In the genomic region with DNA sequence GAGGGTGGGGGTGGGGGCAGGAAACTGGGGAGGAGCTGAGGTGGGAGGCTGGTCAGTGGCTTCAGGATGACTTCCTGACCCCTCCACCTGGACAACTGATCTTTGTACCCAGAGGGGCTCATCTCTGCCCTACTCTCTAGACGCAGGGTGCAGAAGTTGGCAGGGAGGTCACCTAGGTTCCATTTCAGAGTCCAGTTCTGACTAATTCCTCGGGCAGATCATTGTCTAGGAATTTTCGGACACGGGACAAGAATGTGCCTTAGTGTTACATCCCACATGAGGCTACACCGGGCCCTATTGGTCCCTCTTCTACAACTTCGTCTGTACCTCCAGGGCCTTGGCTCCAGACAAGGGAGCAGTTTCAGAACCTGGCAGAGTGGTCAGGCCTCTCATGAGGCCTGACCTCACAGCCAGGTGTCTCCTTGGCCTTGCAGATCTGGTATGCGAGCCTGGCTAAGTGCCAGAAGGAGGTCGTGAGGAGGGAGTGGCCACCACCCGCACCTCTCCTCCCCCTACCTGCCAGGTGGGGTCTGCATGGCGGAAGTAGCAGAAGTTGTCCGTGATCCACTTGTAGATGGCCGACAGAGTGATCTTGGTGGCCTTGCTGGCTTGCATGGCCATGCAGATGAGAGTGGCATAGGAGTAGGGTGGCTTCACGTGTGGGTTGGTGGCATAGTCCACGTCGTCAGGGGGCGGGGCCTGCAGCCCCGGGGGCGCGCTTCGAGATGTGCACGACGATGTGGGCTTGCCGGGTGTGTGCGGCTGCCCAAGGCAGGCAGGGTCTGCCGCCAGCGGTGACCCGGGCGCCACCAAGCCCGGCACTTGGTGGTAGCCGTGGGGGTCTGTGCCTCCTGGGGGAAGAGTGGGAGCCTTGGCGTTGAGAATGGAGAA, we compare ENCODE assay signal across 9 mouse cellular contexts. TPM values are rescaled to one million over a fixed set of nuclear protein-coding genes. Genes with fewer than 3 reads are reported as not detected.
DNase-seq lines count a peak whose midpoint lies in the region; ATAC-seq and TF ChIP-seq lines count a peak whose summit lies in the region.
"Had no signal": no experiment of that assay in that cellular context is flagged by ENCODE, and none has a peak within 500 bp of the region (broad histone marks: within the 10 kb centered on the region; RNA-seq: fewer than 3 reads in every experiment).

No protein-coding gene starts in this region.

- ATAC-seq in erythroblast, adult 5-6 weeks (replicated peaks; ENCODE audit: low FRiP score, poor library complexity, severe bottlenecking), result no peak

- H3K27me3 ChIP-seq in erythroblast, embryonic 14.5 days (ENCODE audit: control insufficient read depth), result peaks cover 68% of the 10 kb centered on the region
- H3K27me3 ChIP-seq in embryonic facial prominence, embryonic 10.5 days (replicated peaks; ENCODE audit: low read depth, poor library complexity, severe bottlenecking), result peaks cover 76% of the 10 kb centered on the region
- peaks cover 65% of the 10 kb centered on the region for H3K27me3 ChIP-seq in midbrain, embryonic 10.5 days (ENCODE audit: low read depth, poor library complexity, severe bottlenecking)
- H3K27me3 ChIP-seq in cerebellum, adult 2 months (ENCODE audit: control insufficient read depth, insufficient read depth, low read length), result no peaks in the 10 kb centered on the region; the same call in 1 of the 2 replicates

- no peak for TF ChIP-seq POLR2A in cerebellum, adult 2 months (IDR thresholded peaks at IDR 0.05; ENCODE audit: borderline replicate concordance, insufficient read depth, low read length)

- peak overlapping the region; percentile 2 for H3K4me3 ChIP-seq in erythroblast, embryonic 14.5 days (replicated peaks)
- peak overlapping the region; percentile 69 for H3K4me3 ChIP-seq in embryonic facial prominence, embryonic 10.5 days
- peak overlapping the region; percentile 71 for H3K4me3 ChIP-seq in midbrain, embryonic 10.5 days
- H3K4me3 ChIP-seq in cerebellum, adult 2 months (replicated peaks; ENCODE audit: insufficient read depth, low read depth, low read length), result no peak overlapping the region

- DNase-seq in embryonic facial prominence, embryonic 10.5 days (ENCODE audit: low spot score), result peak; percentile 30
- DNase-seq in kidney, adult 11 months, result peak; percentile 52
- peak; percentile 30 for DNase-seq in midbrain, embryonic 10.5 days (ENCODE audit: low spot score)
- DNase-seq in cerebellum, adult 2 months, result no peak
- no peak for DNase-seq in right cerebral cortex, postnatal 14 days
- no peak for DNase-seq in left cerebral cortex, postnatal 4 days

- H3K36me3 ChIP-seq in erythroblast, embryonic 14.5 days (ENCODE audit: control insufficient read depth), result no peaks in the 10 kb centered on the region
- H3K36me3 ChIP-seq in embryonic facial prominence, embryonic 10.5 days (replicated peaks), result no peaks in the 10 kb centered on the region; the same call in 1 of the 2 replicates
- peaks cover 6% of the 10 kb centered on the region; the same call in 1 of the 2 replicates for H3K36me3 ChIP-seq in midbrain, embryonic 10.5 days

- H3K4me1 ChIP-seq in erythroblast, embryonic 14.5 days (ENCODE audit: control insufficient read depth), result peaks cover 17% of the 10 kb centered on the region
- H3K4me1 ChIP-seq in embryonic facial prominence, embryonic 10.5 days, result peaks cover 91% of the 10 kb centered on the region
- H3K4me1 ChIP-seq in midbrain, embryonic 10.5 days, result peaks cover 93% of the 10 kb centered on the region
- no peaks in the 10 kb centered on the region for H3K4me1 ChIP-seq in cerebellum, adult 2 months (ENCODE audit: control insufficient read depth, insufficient read depth, low read length)

- peaks cover 3% of the 10 kb centered on the region; the same call in 1 of the 2 replicates for H3K9me3 ChIP-seq in erythroblast, embryonic 14.5 days (ENCODE audit: control insufficient read depth, low read length)
- no peaks in the 10 kb centered on the region for H3K9me3 ChIP-seq in embryonic facial prominence, embryonic 10.5 days
- H3K9me3 ChIP-seq in midbrain, embryonic 10.5 days (replicated peaks), result no peaks in the 10 kb centered on the region

- WGBS in embryonic facial prominence, embryonic 10.5 days, result 23% methylated on average over 31 of the region's 31 CpGs
- 24% methylated on average over 31 of the region's 31 CpGs for WGBS in midbrain, embryonic 10.5 days
- 30% methylated on average over 31 of the region's 31 CpGs for WGBS in cerebellum, adult 2 months

- H3K27ac ChIP-seq in embryonic facial prominence, embryonic 10.5 days (replicated peaks), result 0 out of 2 replicates have a peak overlapping the region, but pooled peaks have one; percentile 25
- peak overlapping the region; percentile 91 for H3K27ac ChIP-seq in midbrain, embryonic 10.5 days (replicated peaks)
- no peak overlapping the region for H3K27ac ChIP-seq in cerebellum, adult 2 months (ENCODE audit: insufficient read depth, low read length)

- TF ChIP-seq CTCF in cerebellum, adult 2 months (IDR thresholded peaks at IDR 0.05; ENCODE audit: borderline replicate concordance, insufficient read depth, low read depth, low read length), result no peak

- intact Hi-C loops in left cerebral cortex, postnatal 4 days (cut with DNase I), result no loop called here

RNA-seq across cellular contexts. Expression of a gene that starts 1.4 kb away (rescaled TPM):
- polyA plus RNA-seq in erythroblast, embryonic 14.5 days (2012), result 0.01 and 0.02 TPM in 2 replicates
- not detected in 2 replicates for total RNA-seq in erythroblast, adult 5-6 weeks (2015; ENCODE audit: low replicate concordance)
- total RNA-seq in erythroblast, adult 5-6 weeks (2017; ENCODE audit: low replicate concordance), result not detected in 2 replicates
- 2.3 and 3.3 TPM in 2 replicates for polyA plus RNA-seq in embryonic facial prominence, embryonic 10.5 days (2016; fragmentation: Nextera tagmentation; extraction: Ambion mirVana)
- polyA plus RNA-seq in midbrain, embryonic 10.5 days (2016; fragmentation: Nextera tagmentation; extraction: Ambion mirVana), result 7.1 and 8.4 TPM in 2 replicates
- polyA plus RNA-seq in cerebellum, adult 2 months (2012; rRNA removed), result 13.9 and 15.7 TPM in 2 replicates
- 1 to 10 TPM; 6.6 to 9.3 TPM for total RNA-seq in left cerebral cortex, postnatal 4 days (2021)

RNA-seq across cellular contexts. Expression of a gene that starts 26.7 kb away (rescaled TPM):
- 0.84 and 0.94 TPM in 2 replicates for polyA plus RNA-seq in erythroblast, embryonic 14.5 days (2012)
- 12.1 and 34.6 TPM in 2 replicates for total RNA-seq in erythroblast, adult 5-6 weeks (2015; ENCODE audit: low replicate concordance)
- 7.8 and 14.1 TPM in 2 replicates for total RNA-seq in erythroblast, adult 5-6 weeks (2017; ENCODE audit: low replicate concordance)
- 55.4 and 59.7 TPM in 2 replicates for polyA plus RNA-seq in embryonic facial prominence, embryonic 10.5 days (2016; fragmentation: Nextera tagmentation; extraction: Ambion mirVana)
- polyA plus RNA-seq in midbrain, embryonic 10.5 days (2016; fragmentation: Nextera tagmentation; extraction: Ambion mirVana), result 57.6 and 71.6 TPM in 2 replicates
- 104 and 118 TPM in 2 replicates for polyA plus RNA-seq in cerebellum, adult 2 months (2012; rRNA removed)
- total RNA-seq in left cerebral cortex, postnatal 4 days (2021), result 100 to 1,000 TPM; 112 to 117 TPM

RNA-seq across cellular contexts. Expression of a gene that starts 53.0 kb away (rescaled TPM):
- not detected in 2 replicates for polyA plus RNA-seq in erythroblast, embryonic 14.5 days (2012)
- total RNA-seq in erythroblast, adult 5-6 weeks (2015; ENCODE audit: low replicate concordance), result not detected in 2 replicates
- total RNA-seq in erythroblast, adult 5-6 weeks (2017; ENCODE audit: low replicate concordance), result not detected in 2 replicates
- polyA plus RNA-seq in embryonic facial prominence, embryonic 10.5 days (2016; fragmentation: Nextera tagmentation; extraction: Ambion mirVana), result 0.25 and 0.39 TPM in 2 replicates
- polyA plus RNA-seq in midbrain, embryonic 10.5 days (2016; fragmentation: Nextera tagmentation; extraction: Ambion mirVana), result 0.09 and 0.12 TPM in 2 replicates
- polyA plus RNA-seq in cerebellum, adult 2 months (2012; rRNA removed), result 0.05 TPM in 1 of 2 replicates, not detected in the other
- total RNA-seq in left cerebral cortex, postnatal 4 days (2021), result under 1 TPM; 0.18 to 0.20 TPM
- polyA plus RNA-seq: cortical plate, adult 2 months had no signal

RNA-seq across cellular contexts. Expression of a gene that starts 59.8 kb away (rescaled TPM):
- polyA plus RNA-seq in erythroblast, embryonic 14.5 days (2012), result 0.78 and 1.9 TPM in 2 replicates
- total RNA-seq in erythroblast, adult 5-6 weeks (2015; ENCODE audit: low replicate concordance), result 7.5 and 11.7 TPM in 2 replicates
- 8.5 and 15.1 TPM in 2 replicates for total RNA-seq in erythroblast, adult 5-6 weeks (2017; ENCODE audit: low replicate concordance)
- polyA plus RNA-seq in embryonic facial prominence, embryonic 10.5 days (2016; fragmentation: Nextera tagmentation; extraction: Ambion mirVana), result 104 TPM in 2 replicates
- 96.1 and 106 TPM in 2 replicates for polyA plus RNA-seq in midbrain, embryonic 10.5 days (2016; fragmentation: Nextera tagmentation; extraction: Ambion mirVana)
- polyA plus RNA-seq in cerebellum, adult 2 months (2012; rRNA removed), result 76.4 and 79.2 TPM in 2 replicates
- 10 to 100 TPM; 53.2 to 57.1 TPM for total RNA-seq in left cerebral cortex, postnatal 4 days (2021)

Comparison
In these comparisons a context has a peak if more than half of its experiments do, and no peak if none do; other contexts are left out.
1. DNase-seq: peak in embryonic facial prominence, embryonic 10.5 days (single experiment), kidney, adult 11 months (single experiment) and midbrain, embryonic 10.5 days (single experiment); none in cerebellum, adult 2 months (0 of 2), right cerebral cortex, postnatal 14 days (single experiment) and left cerebral cortex, postnatal 4 days (single experiment).
2. RNA of a gene that starts 26.7 kb away (polyA plus RNA-seq): 104 to 118 TPM in cerebellum, adult 2 months, 55.4 to 59.7 TPM in embryonic facial prominence, embryonic 10.5 days and 57.6 to 71.6 TPM in midbrain, embryonic 10.5 days; 0.84 to 0.94 TPM in erythroblast, embryonic 14.5 days; every median in the first group is over 10 times any median in the second.